Mouse (Mus musculus): ENCODE data around the gene Evpl.
"Not testable (repeated sequence)": the region's sequence is repeated elsewhere in the genome, so short reads cannot be mapped to it uniquely, and the experiment has no call there.

The Evpl gene

GRCm38 (mm10) chr11:116237742-116238395 is at the start of gene Evpl:
Gene Evpl (minus strand): TSS chr11:116238077.
- DNase-seq (ENCODE audit: low spot score), result no peak

- no peak for DNase-seq (ENCODE audit: low spot score)
These were observed 49.5 kb upstream of the Evpl start for GRCm38 (mm10) chr11:116287351-116287750.

- no peak for DNase-seq (ENCODE audit: low spot score)
These were observed 47.9 kb upstream of the Evpl start for GRCm38 (mm10) chr11:116285770-116286191.

DNA sequence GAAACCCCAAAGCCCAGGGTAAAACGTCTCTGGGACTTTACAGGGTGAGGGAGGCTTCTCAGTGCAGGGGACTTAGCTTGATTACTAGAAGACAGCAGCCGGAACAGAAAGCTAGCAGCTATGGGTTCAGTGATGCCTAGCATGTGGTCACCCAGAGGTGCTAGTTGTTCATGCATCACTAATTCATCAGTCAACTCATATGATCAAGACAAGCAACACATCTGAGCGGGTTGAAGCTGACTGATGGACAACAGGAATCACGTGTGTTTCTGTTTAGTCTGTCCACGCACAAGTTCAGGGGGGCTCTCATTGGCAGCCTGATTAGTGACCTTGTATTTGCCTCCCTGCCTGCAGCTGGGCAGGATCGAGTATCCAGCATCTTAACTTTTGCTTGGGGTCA is 46.1 kb upstream of the Evpl start:
- peak; percentile 9 for DNase-seq (ENCODE audit: low spot score)

GRCm38 (mm10) chr11:116282912-116283521 is 45.1 kb upstream of the Evpl start:
- DNase-seq (ENCODE audit: low spot score), result peak; percentile 6

DNA sequence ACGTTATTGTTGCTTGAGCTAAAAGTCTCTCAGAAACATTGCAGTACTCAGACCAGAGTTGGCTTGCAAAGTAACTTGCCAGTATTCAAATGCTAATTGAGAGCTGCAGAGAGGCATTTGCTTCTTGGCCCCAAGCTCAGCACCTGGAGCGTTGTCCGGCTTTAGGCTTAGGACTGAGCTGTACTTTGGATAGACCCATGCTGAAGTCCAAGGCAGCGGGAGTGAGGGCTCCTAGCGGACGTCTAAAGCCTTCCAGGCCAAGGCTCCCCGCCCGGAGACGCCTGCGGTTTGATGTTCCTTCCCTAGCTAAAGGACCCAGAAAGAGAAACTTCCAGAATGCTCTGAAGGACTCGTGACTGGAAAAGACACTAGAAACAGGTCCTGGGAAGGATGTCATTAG is 44.2 kb upstream of the Evpl start:
- peak; percentile 54 for DNase-seq (ENCODE audit: low spot score)

GRCm38 (mm10) chr11:116281671-116282070 is 43.8 kb upstream of the Evpl start:
- DNase-seq (ENCODE audit: low spot score), result no peak

GRCm38 (mm10) chr11:116280751-116281663 is 43.1 kb upstream of the Evpl start, which contains the start of gene Galr2:
Gene Galr2 (plus strand): TSS chr11:116280939.
- peak; percentile 40 for DNase-seq (ENCODE audit: low spot score)

DNA sequence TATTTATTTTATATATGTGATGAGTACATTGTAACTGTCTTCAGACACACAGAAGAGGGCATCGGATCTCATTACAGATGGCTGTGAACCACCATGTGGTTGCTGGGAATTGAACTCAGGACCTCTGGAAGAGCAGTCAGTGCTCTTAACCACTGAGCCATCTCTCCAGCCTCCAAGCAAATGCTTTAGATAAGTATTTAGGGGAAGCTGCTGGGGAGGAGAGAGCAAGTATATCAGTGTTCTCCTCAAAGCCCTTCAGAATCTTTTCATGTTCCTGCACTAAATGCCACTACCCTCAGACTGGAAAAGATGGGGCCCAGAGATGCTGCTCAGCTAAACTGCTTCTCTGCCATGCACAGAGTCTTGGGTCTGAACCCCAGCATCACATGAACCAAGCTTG is 39.3 kb upstream of the Evpl start:
- not testable (repeated sequence) for DNase-seq (ENCODE audit: low spot score)

DNA sequence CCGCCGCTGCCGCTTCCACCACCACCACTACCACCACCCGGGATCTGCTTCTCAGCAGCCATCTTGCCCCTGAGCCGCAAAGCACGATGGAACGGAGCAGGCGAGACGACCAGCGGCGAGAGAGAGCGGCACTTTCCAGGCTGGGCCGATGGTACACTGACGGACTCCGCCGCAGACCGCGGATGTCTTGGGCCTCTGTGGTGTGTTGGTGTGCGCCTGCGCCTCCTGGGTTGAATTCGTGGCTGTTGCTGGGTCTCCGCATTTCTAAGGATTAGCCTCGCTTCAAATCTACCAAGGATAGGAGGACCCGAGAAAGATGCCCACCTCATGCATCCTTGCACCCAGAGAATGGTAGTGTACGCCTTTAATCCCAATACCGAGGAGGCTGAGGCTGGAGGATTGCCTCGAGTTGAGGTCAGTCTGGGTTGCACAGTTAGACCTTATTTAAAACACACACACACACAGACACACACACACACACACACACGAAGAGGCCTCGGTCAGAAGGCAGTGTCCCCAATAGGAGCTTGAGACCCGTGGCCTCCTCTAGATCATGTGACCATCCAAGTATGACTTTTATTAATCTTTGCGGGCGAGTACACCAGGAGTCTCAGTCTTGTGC is 36.3 kb upstream of the Evpl start, which contains the start of gene Srp68:
TSS of gene Srp68 (minus strand) at position 173 of the 622 bp plus-strand sequence.
- DNase-seq (ENCODE audit: low spot score), result peak; percentile 97

DNA sequence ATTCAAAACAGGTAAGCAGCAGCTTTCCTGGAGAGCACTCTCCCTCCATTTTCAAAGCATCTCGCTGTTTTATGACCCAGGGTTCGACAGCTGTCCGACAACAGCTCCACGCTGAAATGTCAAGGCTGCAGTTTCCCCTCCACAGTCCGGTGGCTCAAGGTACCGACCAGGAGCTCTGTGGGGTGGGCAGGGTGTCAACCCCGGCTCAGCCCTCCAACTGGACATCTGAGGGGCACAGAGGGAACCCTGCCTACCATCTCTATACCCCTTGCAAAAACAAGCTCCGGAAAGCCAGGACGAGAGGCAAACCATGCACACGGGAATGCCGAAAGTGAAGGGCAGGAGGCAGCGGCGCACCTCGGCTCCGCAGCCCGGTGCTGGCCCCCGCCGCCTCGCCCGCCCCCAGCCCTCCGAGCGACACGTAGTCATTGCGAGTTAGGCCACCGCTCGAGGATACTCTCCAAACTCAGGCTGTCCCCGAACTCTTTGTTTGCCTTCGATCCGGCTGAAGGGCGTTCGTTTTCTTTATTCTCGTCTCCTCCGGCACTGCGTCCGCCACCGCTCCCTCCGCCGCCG is 35.7 kb upstream of the Evpl start:
- peak; percentile 10 for DNase-seq (ENCODE audit: low spot score)

DNA sequence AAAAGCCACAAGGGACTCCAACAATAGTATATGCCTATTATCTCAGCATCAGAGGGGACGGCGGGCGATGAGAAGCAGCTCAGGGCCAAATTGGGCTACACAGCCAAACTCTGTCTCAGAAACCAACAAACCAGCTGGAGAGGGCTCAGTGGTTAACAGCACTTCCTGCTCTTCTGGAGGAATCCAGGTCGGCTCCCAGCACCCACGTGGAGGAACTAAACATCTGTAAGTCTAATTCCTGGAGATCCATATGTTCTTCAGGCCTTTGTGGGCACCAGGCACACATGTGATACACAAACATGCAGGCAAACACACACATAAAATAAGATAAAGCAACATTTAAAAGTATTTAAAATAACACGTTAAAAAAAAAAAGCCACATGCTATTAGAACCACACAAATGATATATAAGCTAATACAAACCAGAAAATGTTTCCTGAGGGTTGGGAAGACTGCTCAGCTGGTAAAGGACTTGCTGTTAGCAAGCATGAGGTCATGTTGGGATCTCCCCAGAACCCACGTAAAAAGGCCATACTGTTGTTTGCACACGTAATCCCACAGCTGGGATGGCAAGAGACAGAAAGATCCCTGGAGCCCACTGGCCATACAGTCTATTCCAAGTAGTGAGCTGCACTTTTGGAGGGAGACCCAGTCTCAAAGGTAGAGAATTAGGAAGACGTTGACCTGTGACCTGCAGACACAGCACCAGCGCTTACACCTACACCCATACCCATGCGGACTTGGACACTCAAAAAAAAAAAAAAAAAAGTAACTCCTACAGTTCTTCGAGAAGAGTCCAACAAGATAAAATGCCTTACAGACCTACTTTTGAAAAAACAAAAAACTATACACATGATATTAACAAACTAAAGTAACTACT is 35.0 kb upstream of the Evpl start:
- DNase-seq (ENCODE audit: low spot score), result no peak

GRCm38 (mm10) chr11:116269560-116269959 is 31.7 kb upstream of the Evpl start:
- DNase-seq (ENCODE audit: low spot score), result no peak

GRCm38 (mm10) chr11:116268313-116268712 is 30.4 kb upstream of the Evpl start:
- no peak for DNase-seq (ENCODE audit: low spot score)

- peak; percentile 33 for DNase-seq (ENCODE audit: low spot score)
These were observed 29.8 kb upstream of the Evpl start for GRCm38 (mm10) chr11:116267637-116268036.

GRCm38 (mm10) chr11:116265850-116266249 is 28.0 kb upstream of the Evpl start:
- no peak for DNase-seq (ENCODE audit: low spot score)

DNA sequence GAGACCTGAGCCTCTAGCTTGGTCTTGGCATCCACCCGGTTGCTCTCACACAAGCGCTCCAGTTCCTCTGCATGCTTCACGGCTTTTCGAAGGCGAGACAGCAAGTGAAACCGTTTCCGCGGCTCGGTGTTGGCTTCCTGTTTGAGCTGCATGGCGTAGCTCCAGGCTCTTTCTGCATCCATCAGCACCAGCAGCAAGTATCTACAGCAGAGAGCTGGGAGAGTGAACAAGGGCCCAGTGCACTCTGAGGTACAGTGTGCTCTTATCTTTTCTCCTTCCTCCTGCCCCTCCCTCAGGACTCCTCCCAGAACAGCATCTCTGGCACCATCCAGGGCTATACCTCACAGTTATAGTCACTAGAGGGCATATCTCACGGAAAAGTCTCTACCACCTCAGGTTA is 27.5 kb upstream of the Evpl start:
- DNase-seq (ENCODE audit: low spot score), result no peak

GRCm38 (mm10) chr11:116260259-116260658 is 22.4 kb upstream of the Evpl start:
- no peak for DNase-seq (ENCODE audit: low spot score)

DNA sequence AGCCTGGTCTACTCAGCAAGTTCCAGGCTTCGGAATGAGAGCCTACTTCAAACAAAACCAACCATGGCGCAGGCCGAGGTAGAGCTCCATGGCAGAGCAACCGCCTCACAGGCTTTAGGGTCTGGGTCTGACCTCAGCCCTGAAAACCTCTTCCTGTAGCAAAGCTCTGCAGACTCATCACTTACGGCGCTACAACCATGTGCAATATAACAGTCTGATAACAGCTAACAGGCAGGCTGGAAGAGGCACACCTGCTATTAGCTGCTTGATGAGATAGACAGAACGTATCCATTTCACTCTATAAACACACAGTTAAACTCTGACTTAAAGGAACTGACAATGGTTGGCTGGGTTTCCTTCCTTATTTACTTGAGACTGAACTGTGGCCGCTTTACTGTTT is 21.6 kb upstream of the Evpl start:
- DNase-seq (ENCODE audit: low spot score), result no peak

GRCm38 (mm10) chr11:116255982-116256675 is 18.3 kb upstream of the Evpl start:
- DNase-seq (ENCODE audit: low spot score), result no peak
